In the genomic region with DNA sequence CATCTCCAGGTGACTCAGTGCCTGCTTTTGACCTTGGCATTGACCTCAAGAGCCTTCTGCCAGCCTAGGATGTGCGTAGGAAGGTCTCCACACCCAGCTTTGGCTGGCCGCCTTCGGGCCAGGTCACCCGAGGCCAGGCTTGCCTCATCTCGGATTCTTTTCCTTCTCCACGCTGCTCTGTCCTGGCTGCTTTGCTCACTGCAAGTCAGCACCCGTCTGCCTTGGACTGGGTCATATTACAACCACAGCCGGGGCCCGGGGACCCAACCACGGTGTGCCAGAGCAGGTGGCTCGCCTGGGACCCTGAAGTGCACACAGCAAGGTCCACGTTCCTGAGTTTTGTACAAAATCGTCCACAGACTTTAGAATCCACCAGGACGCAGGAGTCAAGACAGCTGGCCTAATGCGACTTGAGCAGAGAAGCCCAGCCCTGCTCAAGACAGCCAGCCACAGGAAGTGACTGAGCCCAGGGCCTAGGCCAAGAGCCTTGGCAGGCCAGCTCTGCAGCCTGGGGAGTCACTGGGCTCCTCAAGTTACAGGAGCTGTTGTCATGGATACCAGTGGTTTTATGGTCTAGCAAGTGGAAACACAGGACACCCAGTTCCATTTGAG, we compare ENCODE assay signal across 10 mouse cellular contexts.
A peak's percentile ranks its signal among the peaks of the same experiment; 100 is the strongest.
DNase-seq lines count a peak whose midpoint lies in the region; ATAC-seq and TF ChIP-seq lines count a peak whose summit lies in the region.
"Had no signal": no experiment of that assay in that cellular context is flagged by ENCODE, and none has a peak within 500 bp of the region (broad histone marks: within the 10 kb centered on the region; RNA-seq: fewer than 3 reads in every experiment).

No protein-coding gene starts in this region.

- ATAC-seq in forebrain, postnatal 0 days, result peak; percentile 40
- ATAC-seq in forebrain, embryonic 15.5 days (replicated peaks), result no peak
- ATAC-seq in intestine, embryonic 16.5 days, result peak; percentile 84
- ATAC-seq in forebrain, embryonic 14.5 days, result no peak

- no peaks in the 10 kb centered on the region for H3K4me1 ChIP-seq in forebrain, postnatal 0 days (ENCODE audit: insufficient read depth)
- H3K4me1 ChIP-seq in forebrain, embryonic 15.5 days, result no peaks in the 10 kb centered on the region
- peaks cover 12% of the 10 kb centered on the region for H3K4me1 ChIP-seq in intestine, embryonic 16.5 days (ENCODE audit: control insufficient read depth, insufficient read depth, low read length)
- no peaks in the 10 kb centered on the region for H3K4me1 ChIP-seq in forebrain, embryonic 14.5 days (ENCODE audit: control insufficient read depth, insufficient read depth, low read length)

- WGBS in forebrain, postnatal 0 days, result 59% methylated on average over 15 of the region's 15 CpGs
- WGBS in forebrain, embryonic 15.5 days, result 55% methylated on average over 15 of the region's 15 CpGs
- WGBS in intestine, embryonic 16.5 days, result 24% methylated on average over 15 of the region's 15 CpGs
- 60% methylated on average over 15 of the region's 15 CpGs for WGBS in forebrain, embryonic 14.5 days

- H3K36me3 ChIP-seq in forebrain, postnatal 0 days (ENCODE audit: insufficient read depth), result no peaks in the 10 kb centered on the region
- H3K36me3 ChIP-seq in forebrain, embryonic 15.5 days, result no peaks in the 10 kb centered on the region
- H3K36me3 ChIP-seq in intestine, embryonic 16.5 days (ENCODE audit: control insufficient read depth, insufficient read depth, low read length), result no peaks in the 10 kb centered on the region
- H3K36me3 ChIP-seq in forebrain, embryonic 14.5 days (ENCODE audit: control insufficient read depth, insufficient read depth, low read length), result no peaks in the 10 kb centered on the region

- no peak overlapping the region for H3K27ac ChIP-seq in forebrain, postnatal 0 days (ENCODE audit: low read depth, low read length)
- no peak overlapping the region for H3K27ac ChIP-seq in forebrain, embryonic 15.5 days (replicated peaks)
- peak overlapping the region; percentile 60 for H3K27ac ChIP-seq in intestine, embryonic 16.5 days (ENCODE audit: low read length)
- H3K27ac ChIP-seq in forebrain, embryonic 14.5 days (ENCODE audit: low read depth, low read length), result no peak overlapping the region
- H3K27ac ChIP-seq: liver, embryonic 14.5 days had no signal

- H3K9me3 ChIP-seq in forebrain, postnatal 0 days (ENCODE audit: low read length), result no peaks in the 10 kb centered on the region
- no peaks in the 10 kb centered on the region for H3K9me3 ChIP-seq in forebrain, embryonic 15.5 days
- H3K9me3 ChIP-seq in intestine, embryonic 16.5 days (ENCODE audit: control insufficient read depth, low read length), result no peaks in the 10 kb centered on the region
- no peaks in the 10 kb centered on the region for H3K9me3 ChIP-seq in forebrain, embryonic 14.5 days (replicated peaks; ENCODE audit: control insufficient read depth, low read length)

- TF ChIP-seq CTCF in forebrain, postnatal 0 days (IDR thresholded peaks at IDR 0.05; ENCODE audit: low read depth), result no peak

- H3K27me3 ChIP-seq in forebrain, postnatal 0 days (ENCODE audit: insufficient read depth, low read length), result no peaks in the 10 kb centered on the region
- H3K27me3 ChIP-seq in forebrain, embryonic 15.5 days, result no peaks in the 10 kb centered on the region
- no peaks in the 10 kb centered on the region for H3K27me3 ChIP-seq in intestine, embryonic 16.5 days (replicated peaks; ENCODE audit: control insufficient read depth, insufficient read depth, low read length)
- no peaks in the 10 kb centered on the region for H3K27me3 ChIP-seq in forebrain, embryonic 14.5 days (replicated peaks; ENCODE audit: control insufficient read depth, insufficient read depth, low read length)
- H3K27me3 ChIP-seq: CH12.LX had no signal

- H3K4me2 ChIP-seq in forebrain, postnatal 0 days (ENCODE audit: low read depth), result no peak overlapping the region
- no peak overlapping the region for H3K4me2 ChIP-seq in forebrain, embryonic 15.5 days (replicated peaks)
- no peak overlapping the region for H3K4me2 ChIP-seq in intestine, embryonic 16.5 days (ENCODE audit: low read depth, low read length)
- H3K4me2 ChIP-seq in forebrain, embryonic 14.5 days (ENCODE audit: low read length), result no peak overlapping the region

- no peak overlapping the region for H3K9ac ChIP-seq in forebrain, postnatal 0 days
- H3K9ac ChIP-seq in forebrain, embryonic 15.5 days (replicated peaks), result no peak overlapping the region
- H3K9ac ChIP-seq in intestine, embryonic 16.5 days (ENCODE audit: low read depth, low read length), result 0 out of 2 replicates have a peak overlapping the region, but pooled peaks have one; percentile 26
- no peak overlapping the region for H3K9ac ChIP-seq in forebrain, embryonic 14.5 days (ENCODE audit: low read length)
- H3K9ac ChIP-seq: liver, embryonic 14.5 days had no signal

- DNase-seq in forebrain, postnatal 0 days, result no peak
- DNase-seq in cerebellum, adult 9-10 months, result peak; percentile 18
- peak; percentile 67 to 85 for DNase-seq in gastrocnemius, postnatal 4 days (ENCODE audit: low spot score in 2 of 2)
- DNase-seq in lung, postnatal 14 days, result peak; percentile 69
- peak; percentile 71 to 82 for DNase-seq in urinary bladder, postnatal 36 days (ENCODE audit: low spot score in 2 of 2)
- DNase-seq in forebrain, embryonic 14.5 days (ENCODE audit: low spot score), result no peak

- H3K4me3 ChIP-seq in forebrain, postnatal 0 days (ENCODE audit: low read depth, low read length), result no peak overlapping the region
- H3K4me3 ChIP-seq in forebrain, embryonic 15.5 days, result no peak overlapping the region
- no peak overlapping the region for H3K4me3 ChIP-seq in intestine, embryonic 16.5 days (ENCODE audit: low read length)
- H3K4me3 ChIP-seq in forebrain, embryonic 14.5 days (ENCODE audit: low read depth, low read length), result no peak overlapping the region

Comparison
In these comparisons a context has a peak if more than half of its experiments do, and no peak if none do; other contexts are left out.
1. ATAC-seq: peak in forebrain, postnatal 0 days (single experiment) and intestine, embryonic 16.5 days (single experiment); none in forebrain, embryonic 15.5 days (single experiment) and forebrain, embryonic 14.5 days (single experiment).
2. DNase-seq: peak in cerebellum, adult 9-10 months (single experiment), gastrocnemius, postnatal 4 days (2 of 2), lung, postnatal 14 days (single experiment) and urinary bladder, postnatal 36 days (2 of 2); none in forebrain, postnatal 0 days (single experiment) and forebrain, embryonic 14.5 days (single experiment).